Mouse (Mus musculus) hindlimb bud, embryonic 11.5 days (tissue): ENCODE measurements at regions not wholly inside any gene's neighbourhood (a gene's known extent, or its start where the extent isn't known, plus 50 kb on each side); places are given as distances from the start of the nearest gene placed in this dataset.

Experiments
- DNase-seq: peaks from one replicate; pipeline ENCODE4 v3.0.0-alpha.2; 2012; ENCODE audit warnings: low read depth, low spot score; ENCODE audit errors: extremely low spot score

GRCm38 (mm10) chr2:166409391-166409790 lies 253.9 kb upstream of the Sulf2 start:
- no peak for DNase-seq

DNA sequence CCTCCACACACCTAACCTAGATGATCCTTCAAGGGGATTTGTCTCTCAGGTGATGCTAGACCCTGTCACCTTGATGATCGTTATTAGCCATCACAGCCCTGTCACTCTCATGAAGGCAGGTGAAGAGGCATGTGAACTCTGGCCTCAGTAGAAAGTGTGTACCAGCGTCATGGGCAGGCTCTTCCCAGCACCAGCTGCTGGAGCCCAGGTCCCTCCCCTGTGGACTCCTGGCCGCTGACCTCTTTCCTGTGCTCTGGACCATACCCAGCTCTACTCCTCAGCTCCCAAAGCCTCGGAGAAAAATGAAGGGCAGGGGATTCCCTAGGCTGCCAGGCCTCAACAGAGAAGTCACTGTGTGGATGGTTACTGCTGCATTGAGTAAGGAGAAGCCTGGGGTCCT lies 253.3 kb upstream of the Sulf2 start:
- no peak for DNase-seq

- no peak for DNase-seq
Observed at GRCm38 (mm10) chr2:166408009-166408408, 252.5 kb upstream of the Sulf2 start.

- DNase-seq, result no peak
Observed at GRCm38 (mm10) chr2:166406826-166407225, 251.4 kb upstream of the Sulf2 start.

DNA sequence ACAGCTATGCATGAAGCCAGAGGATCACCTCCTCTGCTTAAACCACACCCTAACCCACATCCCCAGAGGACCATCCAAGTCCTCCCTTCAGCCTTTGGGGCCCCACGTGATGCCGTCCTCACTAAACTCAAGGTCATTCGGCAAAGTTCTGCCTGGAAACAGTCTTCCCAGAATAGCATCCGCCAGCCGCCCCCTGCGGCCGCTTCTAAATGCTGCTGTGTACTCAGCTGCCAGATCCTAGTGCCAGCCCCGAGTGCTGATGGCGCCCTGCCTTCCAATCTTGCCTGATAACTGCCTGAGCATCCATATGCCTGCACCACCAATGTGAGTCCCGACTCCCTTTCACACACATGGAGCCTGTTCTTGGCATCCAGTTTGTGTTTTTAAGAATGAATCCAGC lies 247.9 kb upstream of the Sulf2 start:
- DNase-seq, result no peak

DNA sequence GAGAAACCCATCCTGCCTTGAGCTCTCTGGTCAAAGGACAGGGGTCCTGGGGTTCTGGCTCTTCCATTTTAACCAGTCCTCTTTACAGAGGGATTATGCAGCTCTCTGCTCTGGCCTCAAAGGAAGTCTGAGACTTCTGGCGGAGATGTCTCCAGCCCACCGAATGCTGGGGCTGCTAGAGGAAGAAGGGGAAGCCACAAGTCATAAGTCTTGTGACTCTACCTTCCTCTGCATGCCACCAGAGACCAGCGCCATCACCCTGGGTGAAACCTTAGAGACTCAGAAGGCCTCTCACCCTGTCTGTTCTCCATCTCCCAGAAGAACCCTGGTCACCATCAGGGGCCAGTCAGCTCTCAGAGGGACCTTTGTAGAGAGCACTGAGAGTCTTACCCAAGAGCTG lies 246.4 kb upstream of the Sulf2 start:
- no peak for DNase-seq

DNA sequence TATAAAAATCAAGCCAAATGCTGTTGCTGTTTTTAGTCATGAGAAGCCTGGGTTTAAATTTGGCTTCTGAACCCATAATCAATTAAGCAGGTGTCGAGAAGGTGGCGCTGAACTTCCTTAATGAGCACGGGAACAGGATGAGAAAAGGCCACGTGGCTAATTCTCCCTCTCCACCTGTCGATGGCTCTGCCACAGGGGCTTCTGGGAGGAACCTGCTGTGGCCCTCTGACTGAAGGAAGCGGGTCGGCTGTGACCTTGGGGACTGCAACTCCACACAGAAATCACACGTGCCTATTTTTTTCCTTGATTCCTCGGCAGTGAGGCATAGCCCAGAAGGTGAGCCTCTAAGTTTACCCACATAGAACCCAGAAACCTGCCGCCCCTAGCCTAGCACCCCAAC lies 244.8 kb upstream of the Sulf2 start:
- no peak for DNase-seq

GRCm38 (mm10) chr2:166399140-166399830 lies 243.8 kb upstream of the Sulf2 start:
- DNase-seq, result no peak

- DNase-seq, result no peak
Observed at GRCm38 (mm10) chr2:166398774-166399139, 243.3 kb upstream of the Sulf2 start.

- DNase-seq, result no peak
Observed at GRCm38 (mm10) chr2:166398156-166398555, 242.7 kb upstream of the Sulf2 start.

- no peak for DNase-seq
Observed at GRCm38 (mm10) chr2:166394666-166395065, 239.2 kb upstream of the Sulf2 start.

- no peak for DNase-seq
Observed at GRCm38 (mm10) chr2:166391176-166391575, 235.7 kb upstream of the Sulf2 start.

GRCm38 (mm10) chr2:166388050-166388449 lies 232.6 kb upstream of the Sulf2 start:
- no peak for DNase-seq

DNA sequence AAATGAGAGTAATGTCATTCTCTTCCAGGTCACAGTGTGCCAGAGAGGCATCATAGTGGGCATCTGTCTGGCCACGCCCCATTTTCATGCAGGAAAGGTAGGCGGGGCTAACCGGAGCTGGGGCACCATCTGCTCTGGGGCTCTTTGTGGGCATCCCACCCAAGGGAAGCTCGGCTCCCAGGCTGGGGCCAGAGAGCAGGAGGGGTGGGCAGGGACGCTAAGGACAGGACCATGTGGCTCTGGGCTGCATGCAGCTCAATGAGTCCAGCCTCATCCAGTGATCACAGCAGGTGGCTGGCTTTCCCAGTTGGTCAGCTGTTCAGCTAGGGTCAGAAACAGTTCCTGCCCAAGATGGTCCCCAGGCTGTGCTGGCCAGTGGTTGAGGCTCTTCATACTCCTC lies 231.4 kb upstream of the Sulf2 start:
- no peak for DNase-seq

DNA sequence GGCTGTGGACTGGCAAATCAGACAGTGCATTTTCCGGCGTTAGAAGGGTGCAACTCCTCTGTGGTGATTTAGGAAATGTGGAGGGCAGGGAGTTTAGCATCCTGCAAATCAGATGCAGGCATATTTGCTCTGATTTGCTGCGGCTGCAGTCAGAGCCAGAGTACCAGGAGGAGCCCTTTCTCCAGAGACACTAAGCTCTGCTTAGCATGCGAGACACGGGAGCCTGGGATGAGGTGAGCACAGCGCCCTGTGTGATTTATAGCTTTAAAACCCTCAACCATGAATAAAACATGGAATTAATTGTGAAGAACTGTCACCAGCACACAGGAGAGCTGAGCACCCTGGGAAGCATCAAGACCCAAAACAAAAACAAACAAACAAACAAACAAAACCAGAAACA lies 229.1 kb upstream of the Sulf2 start:
- no peak for DNase-seq

- no peak for DNase-seq
Observed at GRCm38 (mm10) chr2:166383356-166383755, 227.9 kb upstream of the Sulf2 start.

DNA sequence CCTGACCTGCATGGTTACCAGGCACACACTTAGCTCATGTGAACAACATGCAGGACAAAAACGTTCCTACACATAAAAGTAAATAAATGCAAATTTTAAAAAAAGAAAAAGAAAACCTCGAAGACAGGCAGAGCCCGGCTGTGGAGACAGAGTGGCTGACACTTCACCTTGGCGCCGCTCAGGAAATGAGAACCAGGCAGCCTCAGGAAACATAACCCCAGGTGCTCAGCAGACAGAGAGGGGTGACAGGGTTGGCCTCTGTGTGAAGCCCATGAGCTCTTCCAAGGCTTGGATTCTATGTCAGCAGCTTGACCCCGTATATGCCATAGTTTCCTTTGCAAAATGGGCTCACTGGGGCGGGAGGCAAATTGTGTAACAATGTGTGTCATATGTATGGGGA lies 226.7 kb upstream of the Sulf2 start:
- DNase-seq, result no peak

GRCm38 (mm10) chr2:166380854-166381253 lies 225.4 kb upstream of the Sulf2 start:
- no peak for DNase-seq

DNA sequence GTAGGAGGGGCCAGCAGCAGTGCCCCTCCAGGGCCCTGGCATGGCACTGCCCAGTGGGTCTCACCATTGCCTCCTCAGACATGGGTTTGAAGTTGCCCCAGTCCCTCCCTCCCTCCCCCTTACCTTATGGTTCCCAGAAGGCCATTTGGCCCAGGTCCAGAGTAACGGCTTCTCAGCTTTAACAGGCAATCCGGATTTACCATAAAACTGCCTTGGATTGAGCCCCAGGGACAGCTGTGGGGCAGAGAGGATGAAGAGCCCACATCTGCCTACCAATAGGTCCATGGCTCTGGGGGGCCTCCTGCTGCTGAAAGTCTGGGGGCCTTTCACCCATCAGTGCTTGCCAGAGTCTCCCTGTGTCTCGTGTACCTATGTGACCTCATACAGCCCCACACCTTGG lies 222.9 kb upstream of the Sulf2 start:
- DNase-seq, result no peak

GRCm38 (mm10) chr2:166377329-166377728 lies 221.9 kb upstream of the Sulf2 start:
- no peak for DNase-seq

DNA sequence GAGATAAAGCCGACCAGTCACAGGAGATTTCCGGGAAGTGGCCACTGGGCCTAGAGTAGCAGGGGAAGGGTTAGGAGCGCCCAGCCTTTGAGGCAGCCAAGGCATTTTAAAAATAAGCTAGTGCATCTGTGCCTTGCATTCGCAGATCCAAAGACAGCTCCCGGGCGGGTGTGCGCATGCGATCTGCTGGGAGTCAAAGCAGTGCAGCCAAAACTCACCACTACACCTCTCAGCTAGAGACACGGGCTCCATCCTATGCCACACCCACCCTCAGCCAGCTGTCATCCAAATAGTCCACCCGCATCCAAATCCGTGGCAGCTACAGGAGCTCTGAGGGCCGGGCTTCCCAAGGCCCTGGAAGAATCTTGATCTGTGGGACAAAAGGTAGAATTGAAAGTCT lies 220.2 kb upstream of the Sulf2 start:
- no peak for DNase-seq

DNA sequence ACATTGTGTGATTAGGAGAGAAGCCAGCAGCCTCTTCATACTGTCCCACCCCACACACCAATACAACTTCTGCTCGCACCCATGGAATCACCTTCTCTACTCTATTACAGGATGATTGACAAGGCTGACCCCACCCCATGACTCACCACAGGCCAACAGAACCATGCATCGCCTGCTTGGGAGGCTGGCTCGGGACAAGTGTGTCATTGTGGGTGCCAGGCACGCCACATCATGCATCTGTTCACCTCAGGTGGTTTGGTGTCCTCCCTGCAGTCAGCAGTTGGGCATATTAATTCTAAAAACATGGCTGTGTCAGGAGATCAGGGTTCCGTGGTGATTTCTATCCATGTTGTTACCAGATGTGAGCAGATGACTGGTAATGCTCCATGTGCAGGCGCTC lies 215.3 kb upstream of the Sulf2 start:
- DNase-seq, result no peak

DNA sequence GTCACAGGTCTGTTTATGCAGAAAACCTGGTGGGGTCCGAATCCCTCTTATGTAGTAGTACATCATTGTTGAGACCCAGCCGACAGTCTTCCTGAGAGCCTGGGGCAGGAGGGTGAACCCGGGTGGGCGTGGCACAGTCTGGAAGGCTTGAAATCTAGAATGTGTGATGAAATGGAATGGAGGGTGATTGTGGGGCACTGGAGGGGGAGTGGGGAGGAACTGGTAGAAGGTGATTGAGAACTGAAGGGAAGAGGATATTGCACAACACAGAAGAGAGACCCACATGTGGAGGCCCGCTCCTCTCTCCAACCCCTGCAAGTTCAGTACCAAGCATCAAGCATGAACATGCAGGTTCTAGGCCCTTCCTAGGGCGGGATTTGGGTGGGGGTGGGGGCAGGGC lies 206.2 kb upstream of the Sulf2 start:
- no peak for DNase-seq

DNA sequence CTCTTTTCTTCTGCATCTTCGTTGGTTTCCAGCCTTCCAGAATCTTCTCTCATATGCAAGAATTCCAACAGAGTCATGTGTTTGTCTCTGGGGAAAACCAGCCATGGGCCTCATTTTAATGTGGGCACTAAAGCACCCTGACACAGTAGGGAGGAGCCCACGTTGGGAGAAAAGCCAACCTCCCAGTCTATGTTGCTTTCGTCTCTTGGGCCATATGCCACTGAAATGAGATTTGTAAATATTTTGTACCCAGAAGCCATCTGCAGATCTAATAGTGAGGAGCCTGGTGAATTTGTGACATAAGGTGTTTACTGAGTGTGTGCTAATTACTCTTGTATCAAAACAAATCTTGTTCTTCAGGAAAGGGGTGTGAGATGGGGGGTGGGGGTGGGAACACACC lies 205.3 kb upstream of the Sulf2 start:
- no peak for DNase-seq
